In the genomic region with DNA sequence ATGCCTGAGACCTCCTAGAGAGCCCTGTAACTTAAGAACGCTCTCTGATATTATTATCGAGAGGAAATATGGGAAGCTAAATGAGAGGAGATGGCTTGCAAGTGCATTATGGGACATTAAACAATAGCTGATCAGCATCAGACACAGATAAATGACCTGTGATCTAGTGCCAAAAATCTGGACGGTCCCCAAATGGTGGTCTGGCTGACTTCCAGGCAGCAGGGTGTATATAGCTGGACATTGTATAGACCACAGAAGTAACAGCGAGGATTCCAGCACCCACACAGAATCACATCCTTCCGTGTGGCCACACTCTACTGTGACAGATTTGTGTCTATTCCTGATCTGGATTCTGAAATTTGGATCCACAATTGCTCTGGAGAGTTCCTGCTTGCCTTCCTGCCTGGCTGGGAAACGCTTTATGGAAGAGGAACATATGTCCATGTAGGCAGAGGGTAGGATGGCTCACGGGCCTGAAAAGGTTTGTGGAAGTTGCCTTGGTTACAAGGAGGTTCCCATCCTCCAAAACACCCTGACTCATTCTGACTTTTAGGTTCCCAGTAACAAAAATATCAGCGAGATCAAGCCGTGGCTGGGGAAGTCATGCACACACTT, we compare ENCODE assay signal across 16 mouse cellular contexts. TPM values are rescaled to one million over a fixed set of nuclear protein-coding genes. Genes with fewer than 3 reads are reported as not detected.
DNase-seq lines count a peak whose midpoint lies in the region; ATAC-seq lines count a peak whose summit lies in the region.
"Had no signal": no experiment of that assay in that cellular context is flagged by ENCODE, and none has a peak within 500 bp of the region (broad histone marks: within the 10 kb centered on the region; RNA-seq: fewer than 3 reads in every experiment).

No protein-coding gene starts in this region.

- 87% methylated on average over 9 of the region's 9 CpGs for WGBS in midbrain, embryonic 14.5 days

- no peaks in the 10 kb centered on the region for H3K36me3 ChIP-seq in midbrain, embryonic 14.5 days (ENCODE audit: control insufficient read depth, insufficient read depth, low read length)
- H3K36me3 ChIP-seq: embryonic facial prominence, embryonic 15.5 days; heart, embryonic 12.5 days; hindbrain, embryonic 12.5 days; midbrain, embryonic 10.5 days had no signal

- H3K9me3 ChIP-seq in midbrain, embryonic 14.5 days (ENCODE audit: control insufficient read depth, low read length): no peaks in the 10 kb centered on the region
- H3K9me3 ChIP-seq: embryonic facial prominence, embryonic 15.5 days; heart, embryonic 12.5 days; hindbrain, embryonic 12.5 days; midbrain, embryonic 10.5 days had no signal

- ATAC-seq in midbrain, embryonic 14.5 days (ENCODE audit: low FRiP score, low TSS enrichment): no peak
- ATAC-seq: forebrain, embryonic 16.5 days had no signal

- no peak overlapping the region for H3K9ac ChIP-seq in midbrain, embryonic 14.5 days (replicated peaks; ENCODE audit: low read length)
- H3K9ac ChIP-seq: embryonic facial prominence, embryonic 15.5 days; heart, embryonic 12.5 days; hindbrain, embryonic 12.5 days; liver, postnatal 0 days had no signal

- H3K27ac ChIP-seq in midbrain, embryonic 14.5 days (replicated peaks; ENCODE audit: low read depth, low read length): no peak overlapping the region
- H3K27ac ChIP-seq: embryonic facial prominence, embryonic 15.5 days; hindbrain, embryonic 12.5 days; midbrain, embryonic 10.5 days had no signal

- H3K4me3 ChIP-seq in midbrain, embryonic 14.5 days (replicated peaks; ENCODE audit: low read depth, low read length): no peak overlapping the region
- H3K4me3 ChIP-seq: embryonic facial prominence, embryonic 15.5 days; heart, embryonic 12.5 days; hindbrain, embryonic 12.5 days; midbrain, embryonic 10.5 days had no signal

- peak; percentile 43 for DNase-seq in left cerebral cortex, adult 11 months (ENCODE audit: low spot score)
- DNase-seq in left cerebral cortex, postnatal 4 days: no peak
- DNase-seq in frontal cortex, adult 2 months (ENCODE audit: extremely low spot score in 1 of 2, low spot score in 1 of 2): peak; percentile 78 to 83
- DNase-seq in left cerebral cortex, adult 18-20 months (ENCODE audit: low spot score in 2 of 2): peak; percentile 58 to 67
- peak; percentile 58 for DNase-seq in right cerebral cortex, postnatal 25 days
- no peak for DNase-seq in ovary, postnatal 14 days (ENCODE audit: low spot score)
- no peak for DNase-seq in heart, adult 8-10 months (ENCODE audit: low spot score)
- no peak for DNase-seq in midbrain, embryonic 14.5 days
- DNase-seq: kidney, adult 9 months; liver, postnatal 0 days had no signal

- H3K4me2 ChIP-seq in midbrain, embryonic 14.5 days (ENCODE audit: low read length): no peak overlapping the region
- H3K4me2 ChIP-seq: embryonic facial prominence, embryonic 15.5 days; heart, embryonic 12.5 days; hindbrain, embryonic 12.5 days had no signal

- no peaks in the 10 kb centered on the region for H3K27me3 ChIP-seq in midbrain, embryonic 14.5 days (ENCODE audit: control insufficient read depth, insufficient read depth, low read length)
- H3K27me3 ChIP-seq: embryonic facial prominence, embryonic 15.5 days; heart, embryonic 12.5 days; hindbrain, embryonic 12.5 days had no signal

- intact Hi-C loops in left cerebral cortex, postnatal 4 days (cut with DNase I): no loop called here

- no peaks in the 10 kb centered on the region for H3K4me1 ChIP-seq in midbrain, embryonic 14.5 days (ENCODE audit: control insufficient read depth, insufficient read depth, low read length)

RNA-seq across cellular contexts. Expression of a gene that starts 18.5 kb away (rescaled TPM):
- under 1 TPM; 0.16 to 0.18 TPM for total RNA-seq in left cerebral cortex, postnatal 4 days (2021)
- polyA plus RNA-seq in frontal cortex, adult 2 months (2012; rRNA removed): 1.1 and 1.2 TPM in 2 replicates
- total RNA-seq in left cerebral cortex, adult 18-20 months (2021): under 1 TPM; 0.35 to 0.74 TPM
- 10 to 100 TPM in 2 of 4 experiments, 1 to 10 TPM in 2; 6.1 to 16.6 (median 11.6) TPM for total RNA-seq in heart, adult 8-10 months (2022)
- not detected in 2 replicates for polyA plus RNA-seq in midbrain, embryonic 14.5 days (2014; fragmentation: Nextera tagmentation; extraction: Ambion mirVana)
- polyA plus RNA-seq: C2C12; forebrain, embryonic 16.5 days had no signal

Comparison
In these comparisons a context has a peak if more than half of its experiments do, and no peak if none do; other contexts are left out.
1. DNase-seq: peak in left cerebral cortex, adult 11 months (single experiment), frontal cortex, adult 2 months (2 of 2), left cerebral cortex, adult 18-20 months (2 of 2) and right cerebral cortex, postnatal 25 days (single experiment); none in left cerebral cortex, postnatal 4 days (single experiment), ovary, postnatal 14 days (single experiment), heart, adult 8-10 months (single experiment) and midbrain, embryonic 14.5 days (single experiment).
2. RNA of a gene that starts 18.5 kb away (total RNA-seq): 6.1 to 16.6 TPM in heart, adult 8-10 months; 0.35 to 0.74 TPM in left cerebral cortex, adult 18-20 months and 0.16 to 0.18 TPM in left cerebral cortex, postnatal 4 days; every median in the first group is over 4 times any median in the second.